Mouse (Mus musculus) testis, postnatal 10 days (tissue): Measurements from ENCODE around the gene Chchd6.

Experiments
- DNase-seq: peaks from one replicate; pipeline ENCODE4 v3.0.0; 2021; ENCODE audit warnings: low spot score

The Chchd6 gene

DNA sequence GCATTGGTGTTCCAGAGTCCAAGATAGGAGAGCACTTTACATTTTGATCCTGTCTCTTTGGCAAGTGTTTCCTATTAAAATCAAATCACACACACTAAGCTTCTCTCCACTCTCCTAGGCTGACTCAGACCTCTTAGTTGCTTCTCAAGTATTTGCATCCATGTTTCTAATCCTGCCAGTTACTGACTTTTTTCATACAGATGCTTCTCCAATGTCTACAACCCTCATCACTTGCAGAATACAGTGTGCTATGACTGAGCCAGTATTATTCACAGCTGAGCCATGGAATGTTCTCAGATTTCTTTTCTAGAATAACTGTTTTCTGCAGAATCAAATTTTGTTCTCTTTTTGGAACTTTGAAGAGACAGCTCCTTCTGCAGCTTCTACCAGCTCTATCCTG lies 85.3 kb downstream of the Chchd6 start:
- DNase-seq = no peak

DNA sequence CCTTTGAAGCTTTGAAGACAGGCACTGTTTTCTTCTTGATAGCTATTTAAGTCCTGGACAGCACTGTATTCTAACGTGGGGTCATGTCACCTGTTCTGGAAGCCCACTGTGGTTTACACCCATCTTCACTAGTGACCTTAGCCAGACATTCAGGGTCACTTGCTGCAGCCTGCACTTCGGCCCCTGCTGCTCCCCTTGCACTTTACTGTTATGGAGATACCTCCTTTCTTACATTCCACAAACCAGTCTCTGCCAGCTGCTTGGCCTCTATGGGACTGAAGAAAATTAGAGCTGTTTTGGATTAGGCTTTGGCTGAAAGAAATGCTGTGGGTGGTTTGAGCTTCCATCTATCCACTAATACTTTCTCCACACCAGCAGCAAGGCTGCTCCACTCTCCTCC lies 86.7 kb downstream of the Chchd6 start:
- no peak for DNase-seq

DNA sequence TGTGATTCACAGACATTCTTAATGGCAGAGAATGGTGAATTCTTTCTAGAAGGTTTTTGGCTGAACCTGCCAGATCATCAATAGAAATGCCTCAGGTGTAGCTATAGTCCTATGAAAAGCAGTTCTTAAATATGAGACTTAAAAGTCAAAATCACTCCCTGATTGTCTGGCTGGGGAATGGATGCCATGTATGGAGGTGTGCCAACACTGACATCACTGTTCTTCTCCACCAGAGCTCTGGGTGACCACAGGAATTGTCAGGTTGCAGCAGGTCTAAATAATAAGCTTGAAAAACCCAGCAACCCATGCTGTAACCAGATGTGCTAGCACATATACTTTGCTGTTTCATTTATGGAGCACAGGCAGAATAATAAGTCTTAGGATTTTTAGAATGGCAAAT lies 87.2 kb downstream of the Chchd6 start:
- no peak for DNase-seq

DNA sequence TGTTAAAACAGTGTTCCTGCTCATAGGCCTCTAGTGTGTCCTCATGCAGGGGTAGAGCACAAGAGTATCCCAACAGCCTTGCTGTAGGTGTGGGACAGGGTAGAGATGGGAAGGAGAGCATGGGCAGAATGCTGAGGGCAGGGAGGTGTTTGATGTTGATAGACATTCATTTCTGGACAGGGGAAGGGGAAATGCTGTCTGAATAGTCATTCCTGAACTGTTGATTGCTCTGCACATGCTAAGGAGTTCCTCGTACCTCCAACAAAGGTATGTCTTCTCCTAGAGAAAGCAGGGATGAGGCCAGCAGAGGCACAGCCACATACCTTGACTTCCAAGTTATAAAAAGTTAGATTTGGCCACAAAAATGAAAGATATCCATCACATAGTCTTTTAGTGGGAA lies 95.5 kb downstream of the Chchd6 start:
- DNase-seq = no peak

DNA sequence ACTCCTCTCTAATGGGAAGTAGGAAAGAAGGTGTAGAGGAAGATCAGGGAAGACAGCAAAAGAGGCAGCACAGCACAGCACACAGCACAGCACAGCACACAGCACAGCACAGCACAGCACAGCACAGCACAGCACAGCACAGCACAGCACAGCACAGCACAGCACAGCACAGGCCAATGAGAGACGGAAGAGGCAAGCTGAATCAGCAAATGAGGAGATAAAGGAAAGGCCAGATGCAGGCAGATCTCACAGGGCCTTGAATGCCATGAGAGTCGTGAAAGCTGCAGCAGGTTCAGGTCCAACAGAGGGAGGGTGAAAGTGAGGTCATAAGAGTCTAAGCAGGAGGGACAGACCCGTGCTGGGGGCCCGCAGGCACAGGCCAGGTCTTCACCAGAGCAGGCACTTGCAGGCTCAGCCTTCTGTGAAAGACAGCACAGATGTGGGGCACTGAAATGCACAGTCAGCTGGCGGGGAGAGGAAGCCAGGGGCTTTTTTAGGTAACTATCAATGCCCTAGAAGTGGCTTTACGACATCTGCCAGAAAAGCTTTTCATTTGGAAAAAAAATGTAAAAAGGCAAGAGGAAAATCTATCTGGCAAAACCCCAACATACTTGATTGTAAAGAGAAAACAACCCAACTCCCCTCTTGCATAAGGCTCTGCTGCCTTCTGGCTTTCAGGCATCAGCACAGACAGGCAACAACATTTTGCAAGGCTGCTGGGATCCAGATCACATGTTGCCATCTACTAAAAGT lies 96.5 kb downstream of the Chchd6 start:
- DNase-seq = no peak

DNA sequence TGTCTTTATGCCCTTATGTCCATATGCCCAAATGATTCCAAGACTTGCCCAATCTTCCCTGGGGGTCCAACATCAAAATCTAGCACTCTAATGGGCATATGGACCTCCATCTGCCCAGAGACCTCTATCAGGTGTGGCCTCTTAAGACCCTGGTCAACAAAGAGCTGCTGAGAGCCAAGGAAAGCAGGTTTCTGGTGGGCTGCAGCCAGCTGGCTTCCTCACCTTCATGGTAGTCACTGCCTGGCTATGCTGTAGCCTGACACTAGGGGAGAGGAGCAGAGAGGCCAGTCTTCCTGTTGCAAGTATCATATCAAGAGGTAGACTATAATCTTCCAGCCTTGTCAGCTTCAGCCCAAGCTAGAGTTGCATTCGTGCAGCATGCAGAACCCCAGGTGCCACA lies 98.5 kb downstream of the Chchd6 start:
- no peak for DNase-seq

DNA sequence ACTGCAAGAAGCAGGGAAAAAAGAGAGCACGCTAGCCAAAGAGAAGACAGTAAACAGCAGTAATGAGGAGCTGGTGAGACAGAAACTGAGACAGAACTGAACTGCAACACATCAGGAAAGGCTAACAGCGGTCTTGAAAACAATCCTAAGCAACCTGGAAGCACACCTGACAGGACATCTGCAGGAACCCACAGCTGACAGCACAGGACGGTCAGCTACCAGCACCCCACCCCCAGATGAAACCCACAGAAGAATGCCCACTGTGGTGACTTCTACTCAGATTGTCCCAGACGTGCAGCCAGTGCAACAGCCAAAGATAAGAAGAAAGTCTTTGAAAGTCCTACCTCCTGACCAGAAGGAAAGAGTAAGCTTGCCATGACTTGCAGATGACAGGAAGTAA lies 103.1 kb downstream of the Chchd6 start:
- no peak for DNase-seq

DNA sequence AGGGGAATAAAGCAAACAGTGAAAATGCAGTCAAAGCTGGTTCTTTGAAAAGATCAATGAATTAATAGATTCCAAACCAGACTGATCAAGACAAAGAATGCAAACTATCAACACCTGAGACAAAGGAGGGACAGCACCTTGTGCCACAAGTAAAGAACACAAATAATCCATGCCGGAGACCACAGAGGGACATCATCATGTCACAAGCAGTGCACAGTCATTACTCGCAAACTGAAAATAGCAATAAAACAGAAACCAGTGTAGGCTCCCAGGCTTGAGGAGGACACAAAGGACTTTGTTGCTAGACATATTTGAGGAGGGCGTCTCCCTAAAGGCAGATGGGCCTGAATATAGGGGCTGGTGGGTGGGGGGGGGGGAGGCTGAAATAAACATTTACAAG lies 105.1 kb downstream of the Chchd6 start:
- no peak for DNase-seq

DNA sequence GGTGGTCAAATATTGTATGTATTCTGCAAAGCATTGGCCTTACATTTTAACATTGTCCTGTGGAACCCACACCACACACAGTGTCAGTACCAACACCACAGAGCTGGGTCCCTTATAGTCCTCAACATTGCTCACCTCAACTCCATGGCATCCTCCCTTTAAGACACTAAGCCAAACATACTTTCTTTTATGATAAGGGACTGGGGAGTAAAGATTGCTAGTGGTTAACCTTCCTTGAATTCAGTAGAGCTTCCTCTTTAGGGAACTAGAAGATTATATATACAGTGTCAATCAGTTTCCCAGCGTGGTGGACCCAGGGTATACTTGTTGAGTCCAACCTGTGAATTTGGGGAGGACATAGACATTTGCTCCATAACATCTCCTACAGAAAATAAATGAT lies 105.9 kb downstream of the Chchd6 start:
- no peak for DNase-seq

DNA sequence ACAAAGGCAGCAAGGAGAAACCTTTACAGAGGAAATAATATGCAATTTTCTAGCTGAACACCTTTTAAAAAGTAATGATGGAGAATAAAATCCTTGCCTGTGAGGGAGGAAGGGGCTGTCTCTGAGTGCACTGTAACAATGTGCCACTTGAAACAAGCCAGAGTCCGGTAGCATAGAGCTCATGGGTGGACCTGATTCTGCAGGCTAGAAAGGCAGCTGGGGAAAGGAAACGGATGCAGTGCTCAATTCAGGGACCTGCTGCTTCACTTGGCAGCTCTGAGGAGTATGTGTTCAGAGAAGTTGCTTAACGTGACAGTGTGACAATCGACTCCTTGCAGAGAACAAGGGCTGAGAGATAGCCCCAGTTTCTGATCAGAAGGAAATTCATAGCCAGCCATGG lies 109.4 kb downstream of the Chchd6 start:
- DNase-seq = no peak

DNA sequence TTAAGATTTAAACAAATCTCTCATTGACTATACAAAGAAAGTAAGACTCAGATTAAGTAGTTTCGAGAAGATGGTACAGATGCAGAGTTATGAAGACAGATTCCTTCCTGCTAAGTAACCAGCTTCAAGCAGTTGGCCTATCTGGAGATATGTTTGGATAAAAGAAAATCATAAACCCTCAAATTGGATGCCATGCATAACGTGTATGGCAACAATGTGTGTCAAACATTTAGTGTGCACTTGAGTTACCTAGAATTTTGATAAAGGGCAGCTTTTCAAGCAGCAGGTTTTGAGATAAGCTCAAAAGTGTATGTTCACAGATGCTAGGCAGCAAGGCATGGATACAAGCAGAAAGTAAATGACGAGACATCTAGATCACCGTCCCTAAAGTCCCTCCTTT lies 114.3 kb downstream of the Chchd6 start:
- DNase-seq = no peak

DNA sequence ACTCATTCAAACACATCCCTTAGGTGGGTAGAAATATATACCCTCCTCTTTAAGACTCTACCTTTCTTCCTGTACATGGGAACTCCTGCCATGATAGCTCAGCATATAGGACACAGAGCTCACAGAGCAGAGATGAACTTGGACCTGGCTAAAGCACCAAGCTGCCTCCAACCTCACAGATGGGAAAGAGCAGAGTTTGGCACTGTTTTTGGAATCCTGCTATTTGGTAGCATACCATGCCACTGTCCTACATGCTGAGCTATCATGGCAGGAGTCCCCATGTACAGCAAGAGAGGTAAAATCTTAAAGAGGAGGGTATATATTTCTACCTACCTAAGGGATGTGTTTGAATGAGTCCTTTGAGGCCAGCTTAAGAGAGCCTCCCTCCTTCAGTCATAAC lies 127.5 kb downstream of the Chchd6 start:
- no peak for DNase-seq

DNA sequence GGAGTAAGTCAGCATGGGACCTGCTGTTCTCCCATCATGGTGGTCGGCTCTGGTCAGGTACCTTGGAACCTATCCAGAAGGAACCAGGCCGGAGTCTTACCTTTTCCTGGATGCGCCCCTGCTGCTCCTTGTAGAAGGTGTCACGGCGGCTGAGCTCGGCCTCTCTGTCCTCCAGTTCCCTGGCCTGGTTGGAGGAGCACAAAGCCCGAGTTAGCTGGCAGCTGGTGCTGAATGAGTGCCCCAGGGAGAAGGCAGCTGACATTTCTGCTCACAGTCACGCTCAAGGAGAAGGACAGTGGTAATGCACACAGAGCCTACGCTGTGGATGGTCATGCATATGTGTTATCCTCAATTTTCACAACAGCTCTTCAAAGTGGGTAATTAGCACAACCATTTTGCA lies 128.2 kb downstream of the Chchd6 start:
- no peak for DNase-seq

DNA sequence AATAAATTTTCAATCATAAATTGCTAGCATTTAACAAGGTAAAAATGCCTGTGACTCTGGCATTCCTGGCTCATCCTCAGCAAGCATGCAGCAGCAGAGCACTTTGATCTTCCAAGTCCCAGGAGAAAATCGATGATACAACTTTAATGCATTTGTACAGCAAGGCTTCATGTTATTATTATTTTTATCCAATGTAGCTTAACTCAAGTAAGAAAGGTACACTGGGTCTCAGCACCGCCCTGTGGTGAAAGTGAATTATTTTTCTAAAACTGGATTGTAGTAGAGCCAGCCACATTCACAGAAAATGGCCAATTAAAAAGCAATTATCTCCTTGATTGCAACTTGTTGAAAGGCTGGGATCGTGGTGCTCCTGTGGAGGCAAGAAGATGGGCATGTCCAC lies 128.6 kb downstream of the Chchd6 start:
- no peak for DNase-seq

DNA sequence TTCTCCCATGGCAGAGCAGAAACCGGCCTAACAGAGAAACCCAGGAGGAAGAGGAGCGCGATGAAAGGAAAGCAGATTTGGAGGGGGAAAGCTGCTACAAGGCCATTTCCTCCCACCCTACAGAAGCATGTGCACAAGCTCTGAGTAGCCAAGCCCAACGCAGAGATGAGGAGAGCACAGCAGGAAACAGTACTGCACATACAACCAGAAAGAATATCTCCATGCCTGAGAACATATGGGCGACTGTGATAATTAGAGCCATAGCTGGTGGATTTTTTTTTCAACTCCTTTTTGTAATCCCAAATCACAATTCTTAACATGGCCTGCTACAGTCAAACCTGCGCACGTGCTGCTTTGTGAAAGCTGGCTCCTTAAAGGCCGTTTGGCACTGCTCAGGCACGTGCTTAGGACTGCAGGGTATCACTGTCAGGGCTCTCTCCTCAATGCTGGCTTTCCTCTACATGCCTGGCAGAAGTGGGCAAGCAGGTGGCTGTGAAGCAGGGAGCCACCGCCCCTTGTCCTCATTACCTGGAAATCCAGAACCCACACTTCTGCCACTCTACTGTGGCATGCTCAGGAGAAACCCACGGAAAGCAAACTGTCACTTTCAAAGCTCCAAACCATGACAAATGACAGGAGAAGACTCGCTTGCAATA lies 129.3 kb downstream of the Chchd6 start:
- no peak for DNase-seq

DNA sequence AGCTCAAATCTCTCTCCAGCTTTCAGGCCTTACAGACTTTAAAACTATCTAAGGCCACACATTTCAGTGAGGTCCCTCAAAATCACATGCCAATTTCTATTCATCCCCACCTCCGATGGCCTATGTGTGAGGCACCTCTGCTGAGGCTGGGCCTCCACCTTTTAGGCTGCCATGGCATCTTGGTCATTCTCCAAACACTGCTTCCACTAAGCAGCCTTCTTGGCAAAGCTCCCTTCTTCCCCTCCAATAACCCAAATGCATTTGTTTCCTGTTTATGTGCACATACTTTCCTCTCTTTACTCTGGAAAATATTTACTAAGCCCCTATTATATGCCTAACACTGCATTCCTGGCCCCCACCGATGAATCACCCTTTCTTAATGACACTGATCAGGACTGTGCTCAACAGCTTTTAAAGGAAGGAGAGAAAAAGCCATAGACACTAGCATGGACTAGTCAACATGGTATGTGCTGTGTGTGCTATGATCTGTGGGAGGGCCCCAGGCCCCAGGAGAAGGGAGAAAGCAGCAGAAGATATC lies 133.2 kb downstream of the Chchd6 start:
- no peak for DNase-seq

DNA sequence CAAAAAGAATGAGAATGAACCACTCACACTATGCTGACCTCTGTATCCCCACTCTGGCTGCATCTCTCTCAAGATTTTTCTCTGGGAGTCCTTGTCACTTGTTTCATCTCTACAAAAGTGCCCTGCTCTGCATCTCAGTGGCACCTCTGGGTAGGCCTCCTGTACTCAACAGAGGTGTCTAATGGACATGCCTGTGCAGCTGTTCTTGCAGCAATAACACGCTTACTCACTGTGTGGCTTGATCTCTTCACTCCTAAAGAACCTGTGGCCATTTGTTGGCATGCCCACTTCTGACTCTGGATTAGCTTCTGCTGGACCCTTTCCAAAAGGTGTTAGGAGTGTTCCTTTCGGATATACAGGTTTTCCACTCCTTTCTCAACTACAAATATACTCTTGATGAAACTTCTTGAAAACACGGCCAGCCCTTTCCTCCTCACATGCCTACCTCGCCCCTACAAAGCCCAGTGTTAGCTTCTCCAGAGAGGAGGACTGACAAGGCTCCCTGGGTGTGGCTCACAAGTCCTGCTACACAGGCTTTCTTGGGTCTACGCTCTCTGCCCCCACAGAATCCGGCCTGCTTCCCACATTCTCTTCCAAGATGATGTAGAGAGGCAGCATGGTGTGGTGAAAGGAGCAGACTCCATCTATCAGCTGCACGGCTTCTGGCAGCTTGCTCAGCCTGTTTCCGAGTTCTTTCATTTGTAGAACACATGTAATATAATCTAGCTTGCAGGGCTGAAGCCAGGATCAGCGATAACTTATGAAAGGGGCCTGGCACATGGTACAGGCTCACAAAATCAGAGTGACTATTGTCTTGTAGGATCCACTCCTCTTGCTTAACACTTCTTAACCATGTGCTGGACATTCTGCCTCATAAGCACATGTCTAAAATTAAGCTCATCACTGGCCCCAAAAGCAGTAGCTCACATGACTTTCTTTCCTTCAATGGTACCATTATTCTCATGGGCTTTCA lies 133.9 kb downstream of the Chchd6 start:
- DNase-seq = no peak

DNA sequence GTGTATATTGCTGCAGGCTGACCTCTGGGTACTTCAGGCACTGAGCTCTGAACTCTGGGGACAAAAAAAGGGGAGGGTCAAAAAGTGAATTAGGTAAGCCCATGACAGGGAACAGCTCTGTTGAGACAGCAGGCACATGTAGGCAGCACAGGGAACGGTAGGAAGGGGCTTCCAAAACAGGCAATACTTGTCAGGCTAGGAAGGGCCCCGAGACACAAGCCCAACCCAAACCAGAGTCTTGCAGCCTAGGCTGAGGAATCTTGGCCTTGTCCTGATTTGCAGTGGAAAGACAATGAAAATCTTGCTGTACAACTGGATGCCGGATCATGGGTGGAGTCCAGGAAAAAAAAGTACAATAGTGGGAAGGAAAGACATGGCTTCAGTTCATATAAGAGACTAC lies 135.8 kb downstream of the Chchd6 start:
- DNase-seq = no peak

DNA sequence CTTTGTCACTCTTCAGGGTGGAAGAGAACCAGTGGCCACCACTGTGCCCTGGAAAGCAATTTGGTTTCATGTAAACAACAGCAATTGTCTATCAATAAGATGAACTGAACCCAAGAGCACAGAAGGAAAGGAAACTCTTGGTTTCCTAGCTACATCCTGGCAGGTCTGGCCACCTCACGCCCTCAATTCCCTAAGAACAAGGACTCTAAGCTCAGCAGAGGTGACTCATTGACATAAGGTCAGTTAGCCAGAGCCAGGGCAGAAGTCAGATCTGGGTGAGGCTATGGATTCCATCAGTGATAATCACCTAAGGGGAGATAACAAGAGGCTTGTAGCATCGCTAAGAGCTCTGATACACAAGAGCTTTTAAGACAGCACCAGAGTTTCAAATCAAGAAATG lies 137.9 kb downstream of the Chchd6 start:
- no peak for DNase-seq

DNA sequence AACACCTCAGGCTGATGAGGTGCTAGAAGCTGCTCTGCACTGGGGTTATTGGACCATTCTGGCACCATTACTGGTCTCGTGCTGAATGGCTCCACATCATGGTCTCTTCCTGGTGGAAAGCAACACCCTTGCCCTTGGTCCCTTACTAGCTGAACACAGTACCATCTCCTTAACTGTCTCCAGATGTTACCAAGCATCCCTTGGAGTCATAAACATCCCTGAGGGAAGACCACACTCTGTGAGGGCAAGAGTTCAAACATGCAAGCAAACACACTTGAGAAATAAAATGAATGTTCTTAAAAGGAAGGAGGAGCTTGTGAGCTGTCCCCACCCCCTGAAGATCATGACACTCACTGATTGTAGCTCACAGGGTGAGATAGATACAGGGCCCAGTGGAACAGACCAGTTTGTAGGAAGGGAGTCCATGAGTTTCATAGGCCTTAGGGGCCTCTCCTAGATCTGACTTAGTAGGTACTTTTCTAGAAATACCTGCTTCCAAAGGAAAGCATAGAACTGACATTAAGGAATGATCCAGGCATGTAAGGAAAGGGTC lies 139.0 kb downstream of the Chchd6 start:
- DNase-seq = no peak

DNA sequence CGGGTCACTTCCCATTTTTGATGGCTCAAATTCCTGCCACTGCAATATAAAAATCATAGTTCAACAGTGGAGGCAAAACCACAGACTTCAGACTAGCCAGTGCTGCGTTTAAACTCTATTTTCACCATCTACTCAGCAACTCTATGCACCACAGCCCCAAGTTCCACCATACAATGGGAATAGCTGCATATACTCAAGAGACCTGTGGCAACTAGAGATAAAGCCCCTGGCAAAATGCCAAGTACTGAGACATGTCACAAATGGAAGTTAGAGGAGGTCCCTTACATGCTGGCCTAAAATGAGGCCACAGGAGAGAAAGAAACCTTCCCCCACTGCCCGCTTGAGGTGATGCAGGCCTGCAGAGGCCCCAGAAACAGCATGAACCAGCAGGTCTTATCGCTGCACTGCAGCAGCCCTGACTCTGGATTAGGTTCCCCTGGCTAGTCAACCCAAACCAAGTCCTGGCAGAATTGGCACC lies 139.9 kb downstream of the Chchd6 start:
- no peak for DNase-seq

DNA sequence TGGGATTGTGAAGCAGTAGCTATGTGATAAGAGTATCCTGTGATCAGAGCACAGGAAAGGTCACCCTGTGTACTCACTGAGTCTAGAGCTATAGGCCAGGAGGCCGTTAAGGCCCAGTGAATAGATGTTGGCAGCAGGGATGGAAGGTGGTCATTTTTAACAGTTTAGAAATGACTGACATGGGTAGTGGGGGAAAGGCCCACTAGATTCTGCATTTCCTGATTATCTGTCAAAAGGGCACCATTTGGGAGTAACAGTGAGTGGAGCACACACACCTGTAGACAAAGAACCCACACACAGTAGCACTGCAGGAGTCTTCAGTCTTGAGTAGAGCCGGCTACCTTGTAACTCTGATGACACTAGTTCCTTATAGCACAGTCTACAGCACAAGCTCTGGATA lies 141.0 kb downstream of the Chchd6 start:
- DNase-seq = no peak
